Mouse (Mus musculus) liver, postnatal 0 days (tissue): ENCODE results near the gene Gm36028. TPM values are rescaled to one million over a fixed set of nuclear protein-coding genes. Genes with fewer than 3 reads are reported as not detected.

Experiments
- ATAC-seq: fragments of 200-750 bp; cut with Nextera tagmentation; 2 replicates; pipeline ENCODE4 v1.8.0; 2017; ENCODE audit warnings: mild to moderate bottlenecking, moderate library complexity
- DNase-seq: peaks from one replicate; pipeline ENCODE4 v3.0.0-alpha.2; 2016
- H3K27ac ChIP-seq: fragments of 300-500 bp; sonication (generic); 2 replicates; pipeline ENCODE4 v1.5.1; 2014; ENCODE audit warnings: antibody characterized with exemption, moderate library complexity, mild to moderate bottlenecking, low read depth
- H3K27me3 ChIP-seq: fragments of 300-500 bp; sonication (generic); 2 replicates; pipeline ENCODE4 v1.6.1; 2014; ENCODE audit warnings: low read length, control low read depth, mixed read lengths; ENCODE audit not compliant: insufficient read depth
- H3K36me3 ChIP-seq: fragments of 300-500 bp; sonication (generic); replicated peaks from 2 replicates; pipeline ENCODE4 v1.6.1; 2014; ENCODE audit warnings: mild to moderate bottlenecking, control low read depth, low read length, moderate library complexity, mixed read lengths; ENCODE audit not compliant: insufficient read depth
- H3K4me1 ChIP-seq: fragments of 300-500 bp; sonication (generic); 2 replicates; pipeline ENCODE4 v1.6.1; 2014; ENCODE audit warnings: antibody characterized with exemption, mild to moderate bottlenecking, control low read depth; ENCODE audit not compliant: insufficient read depth
- H3K4me2 ChIP-seq: fragments of 300-500 bp; sonication (generic); 2 replicates; pipeline ENCODE4 v1.6.1; 2014; ENCODE audit warnings: low read depth, mild to moderate bottlenecking, low read length, moderate library complexity, mixed read lengths
- H3K4me3 ChIP-seq: fragments of 300-500 bp; sonication (generic); 2 replicates; pipeline ENCODE4 v1.5.1; 2014; ENCODE audit warnings: low read depth, low read length
- H3K9ac ChIP-seq: fragments of 300-500 bp; sonication (generic); replicated peaks from 2 replicates; pipeline ENCODE4 v1.6.1; 2014; ENCODE audit warnings: mild to moderate bottlenecking, moderate library complexity
- H3K9me3 ChIP-seq: fragments of 300-500 bp; sonication (generic); 2 replicates; pipeline ENCODE4 v1.6.1; 2016; ENCODE audit warnings: mild to moderate bottlenecking, control low read depth, low read length, mixed read lengths
- CTCF ChIP-seq: sonication (generic); IDR thresholded peaks from 2 replicates; pipeline ENCODE4 v1.5.1; 2016; ENCODE audit warnings: antibody characterized with exemption, low read depth
- EP300 ChIP-seq: IDR thresholded peaks from 2 replicates; pipeline ENCODE4 v1.6.1; 2016; ENCODE audit warnings: antibody characterized with exemption, low read depth, mild to moderate bottlenecking
- WGBS: fragments of 180-500 bp; shearing (Covaris S2); extraction: QIAGEN DNeasy Blood & Tissue Kit; methylation state at CpG from one replicate; pipeline ENCODE4 v1.1.7; 2014; ENCODE audit not compliant: insufficient replicate concordance; 5-methylcytosine and 5-hydroxymethylcytosine counted together
- polyA plus RNA-seq: library from polyadenylated mRNA; unstranded; fragments of >200 nt; fragmentation: Nextera tagmentation; extraction: Ambion mirVana; gene quantifications from 2 replicates; pipeline ENCODE4 v1.2.1, GENCODE M21; 2015

The Gm36028 gene
- polyA plus RNA-seq, 1 experiment from 2014 or later, result not detected

GRCm38 (mm10) chr16:37893381-37893780, 32.4 kb upstream of the Gm36028 start:
- Histone ChIP-seq H3K9ac (no peak overlapping the region), H3K27ac (no peak overlapping the region), H3K27me3 (no peaks in the 10 kb centered on the region), H3K36me3 (no peaks in the 10 kb centered on the region), H3K4me1 (0 out of 2 replicates have a peak, but pooled peaks cover 3% of the 10 kb centered on the region), H3K4me2 (no peak overlapping the region), H3K9me3 (no peaks in the 10 kb centered on the region), H3K4me3 (no peak overlapping the region)
- DNase-seq, result no peak
- TF ChIP-seq EP300 (no peak), CTCF (no peak)
- 54% methylated on average over 6 of the region's 6 CpGs for WGBS
- ATAC-seq, result no peak

- H3K4me2 ChIP-seq, result no peak overlapping the region
- 0 out of 2 replicates have a peak, but pooled peaks cover 3% of the 10 kb centered on the region for H3K4me1 ChIP-seq
- H3K27ac ChIP-seq, result no peak overlapping the region
- no peaks in the 10 kb centered on the region for H3K27me3 ChIP-seq
- TF ChIP-seq CTCF (no peak), EP300 (no peak)
- no peak for ATAC-seq
- no peak overlapping the region for H3K4me3 ChIP-seq
- 85% methylated on average over 2 of the region's 2 CpGs for WGBS
- no peaks in the 10 kb centered on the region for H3K36me3 ChIP-seq
- no peak for DNase-seq
- no peak overlapping the region for H3K9ac ChIP-seq
- H3K9me3 ChIP-seq, result no peaks in the 10 kb centered on the region
Measured at GRCm38 (mm10) chr16:37892667-37893066, 31.7 kb upstream of the Gm36028 start.

GRCm38 (mm10) chr16:37888986-37889385, 28.0 kb upstream of the Gm36028 start:
- no peak overlapping the region for H3K4me3 ChIP-seq
- 0 out of 2 replicates have a peak, but pooled peaks cover 2% of the 10 kb centered on the region for H3K36me3 ChIP-seq
- ATAC-seq (peak; percentile 29; the same call in 1 of the 2 replicates), DNase-seq (no peak)
- no peak overlapping the region for H3K4me2 ChIP-seq
- WGBS, result 74% methylated on average over 3 of the region's 3 CpGs
- no peak overlapping the region for H3K27ac ChIP-seq
- 0 out of 2 replicates have a peak, but pooled peaks cover 3% of the 10 kb centered on the region for H3K4me1 ChIP-seq
- TF ChIP-seq CTCF, result no peak
- TF ChIP-seq EP300, result no peak
- H3K27me3 ChIP-seq, result no peaks in the 10 kb centered on the region
- H3K9ac ChIP-seq, result no peak overlapping the region
- H3K9me3 ChIP-seq, result no peaks in the 10 kb centered on the region

DNA sequence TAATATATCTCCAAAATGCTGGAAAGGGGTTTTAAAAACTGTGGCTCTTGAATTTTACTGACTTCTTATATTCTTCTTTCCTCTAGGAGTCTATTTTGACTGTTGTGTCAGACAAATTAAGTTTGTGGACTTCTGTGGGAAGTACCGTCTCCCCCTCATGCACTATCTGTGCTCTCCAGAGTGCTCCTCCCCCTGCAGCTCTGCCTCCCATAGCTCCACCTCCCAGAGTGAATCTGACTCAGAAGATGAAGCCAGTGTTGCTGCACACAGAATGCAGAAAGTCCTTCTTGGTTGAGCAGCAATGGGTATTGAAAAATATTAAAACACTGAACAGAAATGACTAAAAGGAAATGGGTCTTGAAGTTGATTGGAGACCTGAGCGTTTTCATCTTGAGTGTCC, 20.2 kb upstream of the Gm36028 start:
- no peak for DNase-seq
- TF ChIP-seq CTCF (no peak), EP300 (no peak)
- Histone ChIP-seq H3K9ac (no peak overlapping the region), H3K4me1 (peaks cover 14% of the 10 kb centered on the region), H3K4me2 (no peak overlapping the region), H3K9me3 (no peaks in the 10 kb centered on the region), H3K27ac (no peak overlapping the region), H3K4me3 (no peak overlapping the region), H3K27me3 (no peaks in the 10 kb centered on the region), H3K36me3 (peaks cover 26% of the 10 kb centered on the region)
- WGBS, result 62% methylated on average over 2 of the region's 2 CpGs
- no peak for ATAC-seq

DNA sequence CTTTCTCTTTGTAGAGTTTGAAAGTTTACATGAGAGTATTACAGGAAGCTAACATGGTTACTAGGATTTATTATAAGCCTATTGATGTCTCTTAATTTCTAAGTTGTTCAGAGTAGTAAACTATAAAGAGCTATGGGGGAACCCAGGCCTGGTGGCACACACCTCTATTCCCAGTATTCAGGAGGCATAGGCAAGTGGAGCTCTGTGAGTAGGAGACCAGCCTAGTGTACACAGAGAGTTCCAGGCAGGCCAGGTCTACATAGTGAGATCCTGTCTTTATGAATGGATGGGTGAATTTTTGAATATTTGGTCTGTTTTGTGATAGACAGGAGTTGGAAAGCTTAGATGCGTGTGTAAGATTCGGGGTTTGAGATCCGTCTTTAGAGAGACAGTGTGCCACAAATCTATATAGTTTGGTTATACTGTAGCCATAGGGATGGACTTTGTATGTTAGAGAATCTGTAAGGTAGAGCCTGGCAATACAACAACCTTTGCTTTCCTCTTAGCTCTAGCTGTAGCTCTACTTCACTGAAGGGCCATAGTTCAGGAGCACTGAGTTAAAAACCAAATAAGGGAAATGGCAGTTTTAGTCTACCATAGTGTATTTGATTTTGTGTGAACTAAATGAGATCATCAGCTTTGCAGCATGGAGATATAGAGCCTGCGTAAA, 18.9 kb upstream of the Gm36028 start:
- H3K4me3 ChIP-seq, result no peak overlapping the region
- peaks cover 15% of the 10 kb centered on the region for H3K4me1 ChIP-seq
- DNase-seq, result no peak
- WGBS, result 71% methylated on average over 4 of the region's 4 CpGs
- peak overlapping the region; percentile 18; the same call in 1 of the 2 replicates for H3K4me2 ChIP-seq
- peak; percentile 38; the same call in 1 of the 2 replicates for ATAC-seq
- H3K36me3 ChIP-seq, result peaks cover 26% of the 10 kb centered on the region
- no peak overlapping the region for H3K9ac ChIP-seq
- H3K27ac ChIP-seq, result 0 out of 2 replicates have a peak overlapping the region, but pooled peaks have one; percentile 30
- no peaks in the 10 kb centered on the region for H3K9me3 ChIP-seq
- TF ChIP-seq CTCF, result no peak
- TF ChIP-seq EP300, result no peak
- H3K27me3 ChIP-seq, result no peaks in the 10 kb centered on the region

DNA sequence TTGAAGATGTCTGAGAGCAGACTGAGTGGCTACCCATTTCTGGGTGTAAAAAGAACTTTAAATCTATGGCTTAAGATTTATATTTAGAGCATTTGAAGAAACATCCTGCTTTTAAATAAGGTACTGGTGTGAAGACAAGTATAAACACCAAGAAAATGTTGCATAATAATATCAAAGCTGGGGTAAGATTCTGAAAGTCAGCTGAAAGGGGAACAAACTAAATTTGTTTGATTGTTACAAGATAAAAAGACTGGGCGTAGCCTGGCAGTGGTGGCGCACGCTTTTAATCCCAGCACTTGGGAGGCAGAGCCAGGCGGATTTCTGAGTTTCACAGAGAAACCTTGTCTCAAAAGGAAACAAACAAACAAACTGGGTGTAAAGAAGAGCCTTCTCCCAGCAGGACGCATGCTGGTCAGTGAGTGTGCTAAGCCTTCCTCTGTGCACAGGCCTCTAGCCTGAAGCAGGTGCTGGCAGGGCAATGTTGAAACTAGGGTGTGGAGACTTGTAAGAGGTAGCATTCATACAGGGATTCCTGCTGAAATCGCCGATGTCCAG, 18.1 kb upstream of the Gm36028 start:
- Histone ChIP-seq H3K36me3 (peaks cover 23% of the 10 kb centered on the region), H3K27me3 (no peaks in the 10 kb centered on the region), H3K4me2 (no peak overlapping the region), H3K9me3 (no peaks in the 10 kb centered on the region), H3K4me1 (peaks cover 20% of the 10 kb centered on the region), H3K4me3 (no peak overlapping the region), H3K27ac (no peak overlapping the region), H3K9ac (no peak overlapping the region)
- no peak for TF ChIP-seq EP300
- WGBS, result 74% methylated on average over 7 of the region's 7 CpGs
- DNase-seq (no peak), ATAC-seq (no peak)
